Mouse (Mus musculus): ENCODE results near the gene Stk16.
"Not testable (repeated sequence)": the region's sequence is repeated elsewhere in the genome, so short reads cannot be mapped to it uniquely, and the experiment has no call there.

The Stk16 gene

GRCm38 (mm10) chr1:75213096-75213495 lies 2.5 kb downstream of the Stk16 start:
- no peak for DNase-seq (ENCODE audit: low spot score)

GRCm38 (mm10) chr1:75214442-75214841 lies 3.8 kb downstream of the Stk16 start:
- DNase-seq (ENCODE audit: low spot score), result no peak

GRCm38 (mm10) chr1:75214886-75215285 lies 4.2 kb downstream of the Stk16 start:
- no peak for DNase-seq (ENCODE audit: low spot score)

- no peak for DNase-seq (ENCODE audit: low spot score)
Measured at GRCm38 (mm10) chr1:75215785-75216184, 5.1 kb downstream of the Stk16 start.

GRCm38 (mm10) chr1:75216797-75217585 lies 6.4 kb downstream of the Stk16 start:
- no peak for DNase-seq (ENCODE audit: low spot score)

GRCm38 (mm10) chr1:75217893-75218226 lies 7.2 kb downstream of the Stk16 start:
- DNase-seq (ENCODE audit: low spot score), result no peak

GRCm38 (mm10) chr1:75218227-75219001 lies 7.8 kb downstream of the Stk16 start:
- DNase-seq (ENCODE audit: low spot score), result no peak

GRCm38 (mm10) chr1:75219078-75219477 lies 8.4 kb downstream of the Stk16 start:
- DNase-seq (ENCODE audit: low spot score), result peak; percentile 91

GRCm38 (mm10) chr1:75219531-75219930 lies 8.9 kb downstream of the Stk16 start, which contains the start of gene Tuba4a:
TSS of gene Tuba4a (minus strand) at chr1:75219865.
- DNase-seq (ENCODE audit: low spot score), result no peak

- no peak for DNase-seq (ENCODE audit: low spot score)
Measured at GRCm38 (mm10) chr1:75221538-75221937, 10.9 kb downstream of the Stk16 start.

- DNase-seq (ENCODE audit: low spot score), result no peak
Measured at GRCm38 (mm10) chr1:75222926-75223325, 12.3 kb downstream of the Stk16 start.

- no peak for DNase-seq (ENCODE audit: low spot score)
Measured at GRCm38 (mm10) chr1:75223532-75223931, 12.9 kb downstream of the Stk16 start.

GRCm38 (mm10) chr1:75225473-75225872 lies 14.8 kb downstream of the Stk16 start:
- no peak for DNase-seq (ENCODE audit: low spot score)

- DNase-seq (ENCODE audit: low spot score), result no peak
Measured at GRCm38 (mm10) chr1:75226138-75226537, 15.5 kb downstream of the Stk16 start.

- DNase-seq (ENCODE audit: low spot score), result no peak
Measured at GRCm38 (mm10) chr1:75227653-75228052, 17.0 kb downstream of the Stk16 start.

- no peak for DNase-seq (ENCODE audit: low spot score)
Measured at GRCm38 (mm10) chr1:75229158-75229557, 18.5 kb downstream of the Stk16 start.

GRCm38 (mm10) chr1:75230335-75230994 lies 19.8 kb downstream of the Stk16 start:
- no peak for DNase-seq (ENCODE audit: low spot score)

- DNase-seq (ENCODE audit: low spot score), result no peak
Measured at GRCm38 (mm10) chr1:75231224-75231623, 20.6 kb downstream of the Stk16 start.

GRCm38 (mm10) chr1:75231664-75232152 lies 21.1 kb downstream of the Stk16 start, which contains the start of gene A630095N17Rik:
TSS of gene A630095N17Rik (minus strand) at chr1:75232102.
- DNase-seq (ENCODE audit: low spot score), result no peak

- DNase-seq (ENCODE audit: low spot score), result not testable (repeated sequence)
Measured at GRCm38 (mm10) chr1:75232489-75232888, 21.9 kb downstream of the Stk16 start.

GRCm38 (mm10) chr1:75234606-75235005 lies 24.0 kb downstream of the Stk16 start:
- DNase-seq (ENCODE audit: low spot score), result peak; percentile 56

Measured in yolk sac, embryonic 10.5 days (tissue).